Mouse (Mus musculus) neural tube, embryonic 14.5 days (tissue): Measurements from ENCODE around the gene Med18. TPM values are rescaled to one million over a fixed set of nuclear protein-coding genes. Genes with fewer than 3 reads are reported as not detected.

ENCODE experiments used
- ATAC-seq: fragments of 200-750 bp; cut with Nextera tagmentation; 2 replicates; pipeline ENCODE4 v1.8.0; 2017; ENCODE audit warnings: low read depth, mild to moderate bottlenecking, moderate TSS enrichment, moderate library complexity
- H3K27ac ChIP-seq: fragments of 300-500 bp; sonication (generic); 2 replicates; pipeline ENCODE4 v1.5.1; 2014; ENCODE audit warnings: low read depth, mild to moderate bottlenecking, control low read depth, low read length, moderate library complexity, mixed read lengths
- H3K27me3 ChIP-seq: fragments of 300-500 bp; sonication (generic); 2 replicates; pipeline ENCODE4 v1.6.1; 2014; ENCODE audit warnings: low read length; ENCODE audit not compliant: control insufficient read depth, insufficient read depth
- H3K36me3 ChIP-seq: fragments of 300-500 bp; sonication (generic); 2 replicates; pipeline ENCODE4 v1.6.1; 2014; ENCODE audit warnings: low read length, mixed read lengths; ENCODE audit not compliant: control insufficient read depth, insufficient read depth
- H3K4me1 ChIP-seq: fragments of 300-500 bp; sonication (generic); 2 replicates; pipeline ENCODE4 v1.6.1; 2014; ENCODE audit warnings: low read length; ENCODE audit not compliant: control insufficient read depth, insufficient read depth
- H3K4me2 ChIP-seq: fragments of 300-500 bp; sonication (generic); 2 replicates; pipeline ENCODE4 v1.6.1; 2014; ENCODE audit warnings: mild to moderate bottlenecking, low read depth, low read length, control low read depth
- H3K4me3 ChIP-seq: fragments of 300-500 bp; sonication (generic); 2 replicates; pipeline ENCODE4 v1.5.1; 2014; ENCODE audit warnings: low read depth, low read length, control low read depth, mixed read lengths
- H3K9ac ChIP-seq: fragments of 300-500 bp; sonication (generic); replicated peaks from 2 replicates; pipeline ENCODE4 v1.6.1; 2014; ENCODE audit warnings: low read depth, mild to moderate bottlenecking, control low read depth, low read length, mixed read lengths
- H3K9me3 ChIP-seq: fragments of 300-500 bp; sonication (generic); 2 replicates; pipeline ENCODE4 v1.6.1; 2016; ENCODE audit warnings: low read length; ENCODE audit not compliant: control insufficient read depth
- WGBS: fragments of 180-500 bp; shearing (Covaris S2); extraction: QIAGEN DNeasy Blood & Tissue Kit; methylation state at CpG from one replicate; pipeline ENCODE4 v1.1.7; 2014; 5-methylcytosine and 5-hydroxymethylcytosine counted together
- polyA plus RNA-seq: library from polyadenylated mRNA; unstranded; fragments of >200 nt; fragmentation: Nextera tagmentation; extraction: Ambion mirVana; gene quantifications from 2 replicates; pipeline ENCODE4 v1.2.1, GENCODE M21; 2014

The Med18 gene
- polyA plus RNA-seq, 1 experiment from 2014 or later: 12.3 TPM

GRCm38 (mm10) chr4:132503344-132503743 is 39.6 kb upstream of the Med18 start:
- no peaks in the 10 kb centered on the region for H3K36me3 ChIP-seq
- H3K9me3 ChIP-seq: no peaks in the 10 kb centered on the region
- H3K4me3 ChIP-seq: no peak overlapping the region
- 84% methylated on average over 11 of the region's 11 CpGs for WGBS
- no peaks in the 10 kb centered on the region for H3K4me1 ChIP-seq
- ATAC-seq: no peak
- no peak overlapping the region for H3K27ac ChIP-seq
- no peak overlapping the region for H3K4me2 ChIP-seq
- no peak overlapping the region for H3K9ac ChIP-seq
- no peaks in the 10 kb centered on the region for H3K27me3 ChIP-seq

GRCm38 (mm10) chr4:132501639-132502038 is 37.9 kb upstream of the Med18 start:
- no peak overlapping the region for H3K9ac ChIP-seq
- no peak overlapping the region for H3K4me2 ChIP-seq
- H3K4me3 ChIP-seq: no peak overlapping the region
- H3K4me1 ChIP-seq: no peaks in the 10 kb centered on the region
- H3K9me3 ChIP-seq: no peaks in the 10 kb centered on the region
- no peak for ATAC-seq
- no peak overlapping the region for H3K27ac ChIP-seq
- no peaks in the 10 kb centered on the region for H3K27me3 ChIP-seq
- WGBS: 97% methylated on average over 6 of the region's 6 CpGs
- H3K36me3 ChIP-seq: 0 out of 2 replicates have a peak, but pooled peaks cover 6% of the 10 kb centered on the region

GRCm38 (mm10) chr4:132494271-132494918 is 30.7 kb upstream of the Med18 start:
- Histone ChIP-seq H3K36me3 (0 out of 2 replicates have a peak, but pooled peaks cover 6% of the 10 kb centered on the region), H3K4me1 (no peaks in the 10 kb centered on the region), H3K4me3 (no peak overlapping the region), H3K9ac (no peak overlapping the region), H3K27ac (no peak overlapping the region), H3K27me3 (no peaks in the 10 kb centered on the region), H3K4me2 (no peak overlapping the region), H3K9me3 (no peaks in the 10 kb centered on the region)
- 92% methylated on average over 20 of the region's 20 CpGs for WGBS
- no peak for ATAC-seq

GRCm38 (mm10) chr4:132492178-132493060 is 28.7 kb upstream of the Med18 start:
- no peak overlapping the region for H3K4me2 ChIP-seq
- no peak for ATAC-seq
- H3K9ac ChIP-seq: no peak overlapping the region
- 54% methylated on average over 10 of the region's 10 CpGs for WGBS
- H3K27ac ChIP-seq: no peak overlapping the region
- no peaks in the 10 kb centered on the region for H3K27me3 ChIP-seq
- no peaks in the 10 kb centered on the region for H3K9me3 ChIP-seq
- H3K4me1 ChIP-seq: no peaks in the 10 kb centered on the region
- 0 out of 2 replicates have a peak, but pooled peaks cover 3% of the 10 kb centered on the region for H3K36me3 ChIP-seq
- no peak overlapping the region for H3K4me3 ChIP-seq

GRCm38 (mm10) chr4:132491748-132492147 is 28.0 kb upstream of the Med18 start:
- no peaks in the 10 kb centered on the region for H3K9me3 ChIP-seq
- H3K4me3 ChIP-seq: no peak overlapping the region
- H3K4me1 ChIP-seq: no peaks in the 10 kb centered on the region
- no peak overlapping the region for H3K9ac ChIP-seq
- no peak for ATAC-seq
- no peak overlapping the region for H3K4me2 ChIP-seq
- no peaks in the 10 kb centered on the region for H3K27me3 ChIP-seq
- 76% methylated on average over 6 of the region's 6 CpGs for WGBS
- H3K36me3 ChIP-seq: no peaks in the 10 kb centered on the region
- H3K27ac ChIP-seq: no peak overlapping the region

GRCm38 (mm10) chr4:132491057-132491456 is 27.3 kb upstream of the Med18 start:
- H3K9ac ChIP-seq: no peak overlapping the region
- H3K4me2 ChIP-seq: no peak overlapping the region
- no peaks in the 10 kb centered on the region for H3K27me3 ChIP-seq
- no peak overlapping the region for H3K4me3 ChIP-seq
- WGBS: 91% methylated on average over 8 of the region's 8 CpGs
- no peaks in the 10 kb centered on the region for H3K9me3 ChIP-seq
- H3K4me1 ChIP-seq: no peaks in the 10 kb centered on the region
- no peak overlapping the region for H3K27ac ChIP-seq
- H3K36me3 ChIP-seq: no peaks in the 10 kb centered on the region
- no peak for ATAC-seq

GRCm38 (mm10) chr4:132490273-132491010 is 26.7 kb upstream of the Med18 start:
- ATAC-seq: no peak
- Histone ChIP-seq H3K27ac (no peak overlapping the region), H3K9me3 (no peaks in the 10 kb centered on the region), H3K36me3 (no peaks in the 10 kb centered on the region), H3K4me1 (no peaks in the 10 kb centered on the region), H3K4me3 (no peak overlapping the region), H3K27me3 (no peaks in the 10 kb centered on the region), H3K4me2 (no peak overlapping the region), H3K9ac (no peak overlapping the region)
- 90% methylated on average over 15 of the region's 15 CpGs for WGBS

GRCm38 (mm10) chr4:132488976-132489375 is 25.3 kb upstream of the Med18 start:
- no peak overlapping the region for H3K4me2 ChIP-seq
- no peak overlapping the region for H3K4me3 ChIP-seq
- no peak overlapping the region for H3K27ac ChIP-seq
- no peaks in the 10 kb centered on the region for H3K9me3 ChIP-seq
- WGBS: 79% methylated on average over 6 of the region's 6 CpGs
- H3K9ac ChIP-seq: no peak overlapping the region
- H3K4me1 ChIP-seq: no peaks in the 10 kb centered on the region
- H3K27me3 ChIP-seq: no peaks in the 10 kb centered on the region
- no peak for ATAC-seq
- no peaks in the 10 kb centered on the region for H3K36me3 ChIP-seq
